Mouse (Mus musculus) fat pad, adult 2 months (tissue): ENCODE measurements around the gene Arhgap24.

Experiments used
- DNase-seq: peaks from one replicate; pipeline ENCODE4 v3.0.0-alpha.2; 2011; ENCODE audit warnings: low read depth, low spot score; ENCODE audit errors: extremely low read depth

Gene Arhgap24

DNA sequence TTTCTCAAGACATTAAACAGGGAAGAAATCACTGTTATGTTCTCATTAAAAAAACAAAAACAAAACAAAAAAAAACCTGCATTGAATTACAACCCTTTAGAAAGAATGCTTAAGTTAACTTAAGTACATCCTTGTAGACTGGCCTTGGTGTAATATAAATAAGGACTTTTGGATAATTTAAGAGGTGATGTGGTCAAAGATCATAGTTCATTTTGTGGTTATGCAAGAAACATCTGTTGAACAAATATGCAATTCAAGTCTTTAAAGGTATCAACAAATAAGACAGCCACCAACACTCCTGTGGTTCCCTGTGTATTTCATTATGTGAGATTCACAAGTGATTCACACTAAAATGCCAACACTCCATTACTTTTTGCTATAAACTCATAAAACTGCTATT is 247.3 kb downstream of the Arhgap24 start:
- no peak for DNase-seq

DNA sequence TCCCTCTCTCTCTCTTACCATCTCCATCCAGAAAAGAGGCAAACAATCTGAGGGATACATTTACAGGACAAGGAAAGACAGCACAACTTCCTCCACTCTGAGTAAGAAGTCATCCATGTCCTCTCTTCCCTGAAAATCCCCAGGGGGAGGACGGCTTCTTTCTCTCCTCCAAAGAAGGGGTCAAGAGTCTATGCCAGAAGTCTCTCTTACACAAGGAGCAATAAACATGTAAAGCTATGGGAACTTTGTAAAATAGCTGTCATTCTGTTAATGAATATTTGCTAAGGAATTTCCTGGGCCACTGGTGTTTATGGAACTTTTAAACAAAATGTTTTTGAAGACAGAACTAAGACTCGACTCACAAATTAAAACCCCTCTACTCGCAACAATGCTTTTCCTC is 248.3 kb downstream of the Arhgap24 start:
- DNase-seq, result no peak

- no peak for DNase-seq
Measured at GRCm38 (mm10) chr5:102736131-102736530, 254.9 kb downstream of the Arhgap24 start.

GRCm38 (mm10) chr5:102742554-102743255 is 261.5 kb downstream of the Arhgap24 start:
- DNase-seq, result no peak

GRCm38 (mm10) chr5:102743436-102743835 is 262.2 kb downstream of the Arhgap24 start:
- DNase-seq, result no peak

GRCm38 (mm10) chr5:102744051-102744450 is 262.9 kb downstream of the Arhgap24 start:
- DNase-seq, result no peak

- no peak for DNase-seq
Measured at GRCm38 (mm10) chr5:102748146-102748545, 267.0 kb downstream of the Arhgap24 start.

DNA sequence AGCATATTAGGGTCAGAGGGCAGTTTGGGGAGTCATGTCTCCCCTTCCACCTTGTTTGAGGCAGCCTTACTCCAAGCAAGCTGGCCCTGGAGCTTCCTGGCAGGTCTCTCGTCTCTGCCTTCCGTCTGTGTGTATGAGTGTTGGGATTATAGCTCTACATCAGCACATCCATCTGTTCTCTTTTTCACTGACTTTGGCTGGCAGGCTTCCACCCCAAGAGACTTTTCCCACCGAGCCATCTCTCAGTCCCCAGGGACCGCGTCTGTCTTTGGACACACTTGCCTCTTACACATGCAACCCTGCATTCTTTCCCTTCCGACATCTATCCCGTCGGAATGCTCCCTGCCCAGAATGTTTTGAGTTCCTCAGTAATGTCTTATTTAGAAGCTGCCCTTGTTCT is 267.8 kb downstream of the Arhgap24 start:
- DNase-seq, result no peak

DNA sequence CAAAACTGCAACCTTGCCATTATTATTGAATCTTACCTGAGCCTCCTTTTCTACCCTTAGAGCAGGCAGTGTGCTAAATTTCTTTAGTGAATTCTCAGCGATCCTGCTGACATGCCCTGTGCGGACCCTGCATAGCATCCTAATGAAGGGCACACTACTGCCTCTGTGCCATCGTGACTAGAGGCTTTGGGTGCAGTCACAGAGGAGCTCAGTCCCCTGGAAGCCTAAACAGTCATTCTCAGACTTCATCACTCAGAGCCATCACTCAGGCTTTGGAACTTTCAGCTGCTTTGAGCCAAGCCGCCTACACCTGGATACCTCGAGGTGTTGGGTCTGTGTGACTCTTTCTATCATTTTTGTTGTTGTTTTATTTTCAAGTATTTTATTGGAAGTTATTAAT is 269.5 kb downstream of the Arhgap24 start:
- DNase-seq, result no peak

- DNase-seq, result no peak
Measured at GRCm38 (mm10) chr5:102751661-102752307, 270.6 kb downstream of the Arhgap24 start.

- no peak for DNase-seq
Measured at GRCm38 (mm10) chr5:102752308-102752663, 271.1 kb downstream of the Arhgap24 start.

- no peak for DNase-seq
Measured at GRCm38 (mm10) chr5:102757040-102757439, 275.8 kb downstream of the Arhgap24 start.

- no peak for DNase-seq
Measured at GRCm38 (mm10) chr5:102765694-102766093, 284.5 kb downstream of the Arhgap24 start.

GRCm38 (mm10) chr5:102766311-102767057 is 285.3 kb downstream of the Arhgap24 start:
- no peak for DNase-seq

- DNase-seq, result no peak
Measured at GRCm38 (mm10) chr5:102767058-102767444, 285.9 kb downstream of the Arhgap24 start.

DNA sequence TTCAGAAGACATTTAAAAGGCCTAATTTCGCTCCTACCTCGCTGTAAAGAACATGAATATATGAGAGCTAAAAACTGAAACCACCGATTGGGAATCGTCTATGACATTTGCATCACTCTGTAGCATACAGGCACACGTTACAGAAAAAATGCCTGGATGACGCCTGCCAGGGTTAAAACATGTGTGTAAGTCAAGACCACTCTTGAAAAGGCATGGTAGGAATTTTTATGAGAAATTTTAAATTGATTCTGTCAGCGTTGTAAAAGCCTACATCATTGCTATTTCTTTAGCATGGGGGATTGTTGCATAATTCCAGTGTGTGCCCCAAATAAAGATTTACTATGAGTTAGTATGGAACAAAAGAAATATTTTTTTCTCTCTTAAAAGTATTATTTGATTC is 286.6 kb downstream of the Arhgap24 start:
- DNase-seq, result no peak

DNA sequence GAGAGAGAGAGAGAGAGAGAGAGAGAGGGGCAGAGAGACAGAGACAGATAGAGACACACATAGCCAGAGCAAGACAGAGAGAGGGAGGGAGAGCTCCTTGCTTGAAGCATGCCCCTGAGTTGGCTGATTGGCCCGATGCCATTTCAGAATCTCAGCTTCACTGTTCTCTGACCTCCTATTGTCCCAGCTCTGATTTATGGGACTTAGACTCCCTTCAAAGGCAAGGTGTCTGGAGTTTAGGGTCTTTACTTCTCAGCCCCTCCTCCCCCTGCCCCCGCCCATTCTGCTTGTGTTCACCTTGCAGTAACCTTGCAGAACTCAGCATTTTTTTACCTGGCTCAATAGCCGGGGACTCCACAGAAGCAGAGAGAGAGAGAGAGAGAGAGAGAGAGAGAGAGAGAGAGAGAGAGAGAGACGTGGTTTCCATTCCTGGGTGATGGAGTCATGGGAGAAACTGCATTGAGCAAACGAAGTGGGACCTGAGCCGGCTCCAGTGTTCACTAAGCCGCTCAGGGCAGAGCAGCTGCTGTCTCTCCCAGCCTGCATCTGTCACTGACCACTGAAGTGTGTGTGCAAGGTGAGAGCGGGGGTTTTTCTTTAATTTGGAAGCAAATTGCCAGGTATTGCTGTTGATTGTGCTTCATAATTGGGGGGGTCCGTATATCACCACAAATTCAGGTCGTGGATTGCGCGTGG is 287.3 kb downstream of the Arhgap24 start:
- DNase-seq, result no peak

GRCm38 (mm10) chr5:102770611-102771010 is 289.4 kb downstream of the Arhgap24 start:
- no peak for DNase-seq

DNA sequence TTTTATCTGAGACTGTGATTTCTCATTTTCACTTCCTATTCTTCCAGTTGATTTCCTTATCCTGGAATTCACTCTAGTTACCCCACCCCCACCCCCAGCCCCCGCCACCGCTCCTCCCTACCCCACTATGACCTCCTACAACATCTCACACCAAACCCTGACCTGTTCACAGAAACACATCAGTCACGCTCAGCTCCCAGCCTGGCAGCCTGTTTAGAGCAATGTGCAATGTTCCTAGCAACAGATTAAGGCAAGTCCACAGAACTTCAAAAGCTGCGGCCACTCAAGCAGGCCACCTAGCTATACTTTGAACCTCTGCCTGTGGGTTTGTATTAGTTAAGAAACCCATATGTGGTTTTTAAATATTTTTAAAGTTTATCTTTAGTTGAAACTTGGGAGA is 293.3 kb downstream of the Arhgap24 start:
- DNase-seq, result no peak

DNA sequence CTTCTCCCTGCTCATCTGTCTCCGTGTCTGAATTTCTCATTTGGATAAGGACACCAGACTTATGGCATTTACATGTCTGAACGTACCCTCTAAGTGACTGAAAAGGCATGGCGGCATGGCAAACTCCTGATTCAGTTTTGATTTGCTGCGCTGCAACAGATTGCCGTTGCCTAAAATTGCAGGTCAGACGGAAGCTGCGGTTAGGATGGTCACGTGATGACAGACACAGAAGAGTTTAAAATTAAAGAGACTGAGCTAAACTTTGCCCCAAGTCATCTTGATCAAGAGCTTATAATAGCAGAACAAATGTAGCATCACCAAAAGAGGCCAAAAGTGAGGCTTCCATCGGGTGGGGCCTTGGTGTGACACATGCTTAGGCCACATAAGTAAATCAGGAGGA is 296.1 kb downstream of the Arhgap24 start:
- DNase-seq, result no peak

GRCm38 (mm10) chr5:102777852-102778251 is 296.7 kb downstream of the Arhgap24 start:
- no peak for DNase-seq

GRCm38 (mm10) chr5:102778253-102778652 is 297.1 kb downstream of the Arhgap24 start:
- no peak for DNase-seq
